Mouse (Mus musculus): ENCODE results near the gene Trmt6. TPM values are rescaled to one million over a fixed set of nuclear protein-coding genes. Genes with fewer than 3 reads are reported as not detected.

Trmt6 gene
- total RNA-seq (2021), result 1 to 10 TPM; 7.4 to 7.6 TPM
- long read RNA-seq, experiment 1, transcript Trmt6-201 (11 exons, 2,828 nt), result major isoform, 5 of 6 reads
- long read RNA-seq, experiment 1, partial matches to known transcripts, result 0 of 6 reads
- long read RNA-seq, experiment 1, other reads (novel, unspliced or antisense), result 1 of 6 reads
- long read RNA-seq, experiment 2, partial matches to known transcripts, result 0 of 3 reads
- long read RNA-seq, experiment 2, other reads (novel, unspliced or antisense), result 1 of 3 reads

DNA sequence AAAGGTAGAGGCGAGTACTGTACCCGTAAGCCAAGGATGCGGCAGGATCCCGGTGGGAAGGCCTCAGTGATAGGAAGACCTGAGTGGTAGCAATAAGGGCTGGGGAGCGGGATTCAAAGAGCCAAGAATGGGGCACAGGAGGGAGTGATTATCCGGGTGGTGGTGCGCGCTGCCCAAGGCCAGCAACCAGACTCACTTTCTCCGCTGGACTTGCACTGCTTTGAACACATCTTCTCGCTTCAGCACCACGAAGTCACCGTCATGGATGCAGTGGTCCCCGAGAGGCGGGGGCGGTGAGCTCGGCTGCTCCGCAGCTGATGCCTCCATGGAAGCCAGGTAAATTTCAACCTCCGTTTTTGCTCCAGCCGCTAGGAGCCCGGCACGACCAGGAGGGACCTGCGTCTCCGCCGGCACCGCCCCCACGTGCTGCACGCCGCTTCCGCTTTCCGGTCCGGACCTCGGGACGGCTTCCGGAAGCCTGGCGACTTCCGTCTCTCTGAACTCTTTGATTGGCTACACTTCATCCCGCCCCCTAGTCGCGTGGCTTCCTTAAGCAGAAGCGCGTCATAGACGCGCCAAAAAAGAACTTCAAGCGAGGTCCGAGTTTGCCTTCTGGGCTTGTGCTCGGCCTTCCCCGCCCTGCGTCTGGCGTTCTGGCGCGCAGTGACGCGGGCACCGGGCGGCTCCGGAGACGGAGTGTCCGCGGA lies at the start of gene Trmt6, which contains the start of gene Mcm8:
Gene Trmt6 (minus strand): TSS at position 448 of the 707 bp plus-strand sequence.
Gene Mcm8 (plus strand): TSS at position 534 of the 707 bp plus-strand sequence.
- peak; percentile 91 to 95 for DNase-seq

DNA sequence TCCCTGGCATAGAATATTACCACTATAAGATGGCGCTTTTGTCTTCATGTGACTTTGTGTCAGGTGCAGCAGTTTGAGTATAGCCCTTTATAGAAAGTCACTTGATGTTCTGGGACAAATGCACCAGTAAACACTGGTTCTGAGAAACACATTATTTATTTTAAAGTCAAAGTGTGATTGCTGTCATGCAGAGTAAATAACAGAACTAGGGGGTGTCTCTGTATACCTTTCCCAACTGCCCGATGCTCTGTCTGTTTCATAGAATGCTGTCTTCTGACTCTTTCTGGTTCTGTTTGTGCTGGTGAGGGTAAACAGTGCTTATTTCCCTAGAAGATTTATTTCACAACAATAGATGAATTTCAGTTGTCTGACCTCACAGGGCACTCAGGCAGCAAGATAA lies 47.5 kb upstream of the Trmt6 start:
- DNase-seq, result no peak

DNA sequence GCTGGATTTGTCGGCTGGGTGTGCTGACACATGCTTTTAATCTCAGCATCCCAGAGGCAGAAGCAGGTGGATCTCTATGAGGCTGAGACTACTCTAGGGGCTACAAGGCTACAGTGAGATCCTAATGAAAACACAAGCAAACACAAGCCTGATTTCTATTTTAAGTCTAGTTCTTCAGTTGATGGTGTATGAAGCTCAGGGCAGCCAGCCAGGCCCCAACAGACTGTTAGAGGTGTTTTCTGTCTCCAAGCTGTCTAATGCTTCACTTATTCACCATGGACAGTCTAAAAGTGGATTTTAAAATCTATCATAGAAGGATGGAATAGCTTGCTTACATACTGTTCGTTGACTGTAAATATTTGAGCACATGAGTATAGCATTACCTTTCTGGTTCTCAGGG lies 45.6 kb upstream of the Trmt6 start:
- no peak for DNase-seq

DNA sequence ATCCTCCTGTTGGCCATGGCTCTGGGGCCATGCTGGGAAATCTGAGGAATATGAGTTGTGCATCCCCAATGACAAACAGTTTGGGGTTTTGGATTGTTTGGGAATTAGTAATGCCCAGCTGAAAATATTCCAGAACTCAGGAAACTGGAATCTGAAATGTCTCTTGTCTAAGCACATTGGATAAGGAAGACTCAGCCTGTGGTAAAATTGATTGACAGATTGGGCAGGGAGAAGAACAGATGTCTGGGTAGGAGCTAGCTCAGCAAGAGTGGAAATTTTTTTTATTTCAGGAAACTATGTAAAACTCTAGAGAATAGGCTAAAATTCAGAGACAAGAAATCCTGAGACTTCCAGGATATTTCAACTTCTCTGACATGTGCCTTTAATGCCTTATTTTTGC lies 44.6 kb upstream of the Trmt6 start:
- DNase-seq, result no peak

DNA sequence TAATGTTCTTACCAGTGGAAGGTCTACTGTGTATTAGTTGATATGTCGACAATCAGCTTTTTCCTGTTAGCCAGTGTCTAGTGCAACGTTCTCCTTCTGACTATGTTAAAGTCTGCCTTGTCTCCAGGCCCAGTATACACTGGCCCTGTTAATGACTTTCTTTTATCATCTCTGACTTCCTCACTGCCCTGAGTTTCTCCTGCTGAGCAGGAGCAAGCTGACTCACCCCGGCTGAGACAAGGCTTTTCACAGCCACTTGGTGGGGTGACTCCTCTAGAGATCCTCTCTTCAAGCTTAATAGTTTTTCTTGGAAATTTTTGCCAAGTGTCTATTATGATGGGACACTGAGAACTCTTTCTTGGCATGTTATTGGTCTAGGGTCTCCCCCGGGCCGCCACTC lies 40.5 kb upstream of the Trmt6 start:
- DNase-seq, result no peak

DNA sequence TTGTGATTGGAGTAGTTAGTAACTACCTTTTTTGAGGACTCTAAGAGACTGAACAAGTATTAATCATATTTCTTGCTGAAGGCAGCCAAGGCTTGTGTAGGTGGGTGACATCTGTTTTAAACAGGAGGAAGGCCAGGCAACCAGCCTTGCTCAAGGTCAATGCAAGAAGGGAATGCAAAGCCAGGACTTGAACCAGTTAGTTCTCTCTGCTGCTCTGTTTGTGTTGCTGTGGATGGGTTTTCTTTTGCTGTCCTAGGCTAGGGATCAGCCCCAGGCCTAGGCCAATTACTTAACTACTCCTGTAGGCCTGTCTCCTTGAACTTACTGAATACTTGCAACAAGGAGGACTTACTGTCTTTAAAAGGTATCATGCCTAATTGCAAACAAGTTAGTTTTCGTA lies 37.2 kb upstream of the Trmt6 start:
- no peak for DNase-seq

DNA sequence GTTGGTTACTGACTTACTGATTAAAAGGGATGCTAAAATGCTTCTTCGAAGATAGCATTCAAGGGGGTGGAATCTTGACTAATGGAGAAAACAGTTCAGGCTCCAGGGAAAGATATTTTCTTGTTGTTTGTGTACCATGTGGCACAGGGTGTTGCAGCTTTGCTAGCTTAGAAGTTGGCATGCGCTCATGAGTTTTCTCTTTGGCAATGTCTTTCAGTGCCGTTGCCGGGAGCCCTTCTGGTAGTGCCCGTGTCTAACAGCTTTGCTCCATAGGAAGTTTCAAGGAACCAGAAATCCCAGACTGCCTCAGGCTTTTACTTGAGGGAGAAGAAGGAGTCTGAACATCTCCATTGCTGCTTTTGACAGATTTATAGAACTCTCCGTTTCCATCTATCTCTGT lies 33.3 kb upstream of the Trmt6 start:
- DNase-seq, result no peak

DNA sequence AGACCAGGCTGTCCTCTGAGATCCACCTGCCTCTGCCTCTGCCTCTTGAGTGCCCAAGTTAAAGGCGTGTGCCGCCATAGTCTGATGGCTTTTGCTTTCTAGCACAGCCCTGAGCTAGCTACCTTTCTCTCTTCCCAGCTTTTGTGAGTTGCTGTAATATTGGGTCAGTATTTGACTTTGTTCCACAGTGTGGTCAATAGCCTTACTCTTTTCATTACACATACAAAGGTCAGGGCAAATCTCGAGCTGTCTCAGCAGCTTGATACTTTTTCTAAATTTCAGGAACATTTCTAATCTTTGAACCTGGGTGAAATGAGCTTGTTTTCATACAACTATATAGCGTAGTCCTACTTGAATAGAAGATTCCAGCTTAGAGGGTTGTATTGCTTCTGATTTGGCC lies 32.5 kb upstream of the Trmt6 start:
- no peak for DNase-seq

DNA sequence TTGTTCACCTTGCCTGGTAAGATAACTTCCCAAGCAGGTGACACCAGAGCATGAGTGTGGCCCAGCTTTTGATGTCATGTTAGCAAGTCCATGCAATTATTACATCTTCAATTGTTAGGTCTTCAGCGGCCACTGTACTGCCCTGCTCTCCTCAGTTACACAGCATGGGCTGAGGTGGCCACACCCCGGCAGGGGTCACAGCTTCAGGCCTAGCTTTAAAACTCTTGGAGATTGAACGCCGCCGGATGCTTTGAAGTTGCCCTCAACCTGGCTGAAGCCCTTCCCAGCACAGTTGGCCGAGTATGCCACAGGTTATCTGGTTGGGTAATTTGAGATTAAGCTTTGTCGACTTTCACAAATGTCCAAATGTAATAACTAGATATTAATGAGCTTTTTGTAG lies 31.7 kb upstream of the Trmt6 start:
- DNase-seq, result no peak

DNA sequence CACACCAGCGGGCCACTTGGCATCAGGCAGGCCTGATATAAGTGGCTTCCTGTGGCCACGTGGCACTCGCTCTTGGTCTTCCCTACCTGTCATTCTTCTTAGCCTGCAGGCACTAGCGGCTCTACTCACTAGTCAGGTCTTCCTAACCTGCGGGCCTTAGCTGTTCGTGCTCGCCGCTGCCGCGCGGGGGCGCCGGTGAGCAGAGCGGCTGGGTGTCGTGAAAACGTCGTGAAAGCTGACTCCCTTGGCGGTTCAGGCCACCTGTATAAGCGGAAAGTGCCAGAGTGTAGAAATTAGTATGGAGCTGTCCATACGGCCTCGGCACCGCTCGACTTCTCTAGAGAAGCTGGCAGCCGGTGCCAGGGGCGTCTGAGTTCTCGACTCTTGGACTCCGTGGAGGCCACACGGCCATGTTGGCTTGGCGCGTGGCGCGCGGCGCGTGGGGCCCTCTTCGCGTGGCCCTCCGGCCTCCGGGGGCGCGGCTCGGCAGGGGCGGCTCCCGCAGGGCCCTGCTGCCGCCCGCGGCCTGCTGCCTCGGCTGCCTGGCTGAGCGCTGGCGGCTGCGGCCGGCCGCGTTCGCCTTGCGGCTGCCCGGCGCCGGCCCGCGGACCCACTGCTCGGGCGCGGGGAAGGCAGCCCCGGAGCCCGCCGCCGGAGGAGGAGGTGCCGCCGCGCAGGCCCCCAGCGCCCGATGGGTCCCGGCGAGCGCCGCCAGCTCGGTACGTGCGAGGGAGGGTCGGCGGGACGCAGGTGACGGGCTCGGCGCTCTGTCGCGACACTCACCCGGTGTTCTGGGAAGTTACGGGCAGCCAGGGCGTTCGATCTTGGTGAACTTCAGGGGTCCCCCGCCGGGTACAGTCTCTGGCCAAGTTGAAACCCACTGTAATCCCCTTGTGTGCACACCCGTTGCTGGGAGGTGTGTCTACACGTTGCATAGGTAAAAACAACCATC lies 30.8 kb upstream of the Trmt6 start, which contains the start of gene Crls1:
Gene Crls1 (plus strand): TSS at position 260 of the 952 bp plus-strand sequence.
- peak; percentile 95 to 99 for DNase-seq

DNA sequence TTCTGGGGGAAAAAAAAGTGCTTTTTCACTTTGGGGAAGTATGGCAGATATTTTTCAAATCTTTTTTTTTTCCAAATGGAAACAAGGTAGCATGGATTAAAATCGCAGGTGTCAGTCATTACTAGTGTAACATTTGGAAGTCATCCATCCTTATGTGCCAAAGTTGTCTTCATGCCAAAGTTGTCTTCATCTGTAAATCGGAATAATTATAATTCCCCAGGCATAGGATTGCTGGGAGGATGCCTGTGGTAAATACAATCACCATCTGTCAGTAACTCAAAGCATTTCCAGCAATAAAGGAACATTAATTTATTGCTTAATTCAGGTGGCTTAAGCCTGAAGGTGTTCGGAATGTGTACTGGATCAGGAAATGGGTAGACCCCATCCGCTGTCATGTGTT lies 25.2 kb upstream of the Trmt6 start:
- DNase-seq, result no peak

DNA sequence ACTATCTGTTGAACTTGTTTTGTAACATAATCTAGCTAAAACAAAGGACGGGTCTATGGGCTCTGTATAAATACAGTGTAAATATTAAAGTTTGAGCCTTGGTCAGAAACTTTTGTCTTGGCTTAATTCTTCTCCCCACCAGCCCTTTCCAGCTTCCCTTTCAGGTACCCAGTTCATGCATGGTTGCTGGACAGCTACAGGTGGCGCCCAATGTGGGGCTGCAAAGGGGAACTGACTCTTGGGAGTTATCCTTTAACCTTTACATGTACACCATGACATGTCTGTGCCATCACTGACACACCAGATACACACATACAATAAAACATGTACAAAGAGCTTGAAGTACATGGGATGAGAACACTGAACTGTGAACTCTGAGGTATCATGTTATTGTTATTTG lies 12.9 kb downstream of the Trmt6 start:
- no peak for DNase-seq

DNA sequence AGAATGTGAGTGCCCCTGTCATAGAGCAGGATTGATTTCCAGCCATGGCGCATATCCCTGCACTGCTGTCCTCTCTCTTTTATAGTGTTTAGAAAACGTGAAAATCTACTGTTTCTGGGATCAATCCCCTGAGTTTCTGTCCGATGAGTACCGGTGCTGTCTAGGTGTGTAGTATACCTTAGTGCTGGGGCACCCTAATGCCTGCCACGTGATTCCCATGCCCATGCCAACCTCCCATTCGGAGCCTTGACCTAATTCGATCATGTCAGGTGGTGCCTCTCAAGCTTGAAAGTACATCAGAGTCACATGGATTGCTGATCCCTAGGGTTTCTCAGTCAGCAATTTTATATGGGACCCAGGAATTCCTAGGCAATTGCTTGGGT lies 21.7 kb downstream of the Trmt6 start:
- DNase-seq, result no peak

DNA sequence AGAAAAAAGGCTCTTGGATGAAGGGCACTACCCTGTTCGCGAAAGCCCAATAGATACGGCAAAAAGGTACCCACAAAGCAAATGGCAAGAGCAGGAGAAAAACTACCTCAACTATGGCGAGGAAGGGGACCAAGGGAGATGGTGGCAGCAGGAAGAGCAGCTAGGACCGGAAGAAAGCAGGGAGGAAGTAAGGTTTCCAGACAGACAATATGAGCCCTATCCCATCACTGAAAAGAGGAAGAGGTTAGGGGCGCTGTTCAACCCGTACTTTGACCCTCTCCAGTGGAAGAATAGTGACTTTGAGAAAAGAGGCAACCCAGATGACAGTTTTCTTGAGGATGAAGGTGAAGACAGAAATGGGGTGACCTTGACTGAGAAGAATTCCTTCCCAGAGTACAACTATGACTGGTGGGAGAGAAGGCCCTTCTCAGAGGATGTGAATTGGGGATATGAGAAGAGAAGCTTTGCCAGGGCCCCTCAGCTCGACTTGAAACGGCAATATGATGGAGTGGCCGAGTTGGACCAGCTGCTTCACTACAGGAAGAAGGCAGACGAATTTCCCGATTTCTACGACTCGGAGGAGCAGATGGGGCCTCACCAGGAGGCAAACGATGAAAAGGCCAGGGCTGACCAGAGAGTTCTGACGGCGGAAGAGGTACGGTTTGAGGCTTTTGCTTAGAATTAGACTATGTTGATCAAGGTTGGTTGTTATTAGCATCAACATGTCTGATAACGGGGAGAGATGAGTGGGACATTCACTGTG lies 22.2 kb downstream of the Trmt6 start:
- no peak for DNase-seq

DNA sequence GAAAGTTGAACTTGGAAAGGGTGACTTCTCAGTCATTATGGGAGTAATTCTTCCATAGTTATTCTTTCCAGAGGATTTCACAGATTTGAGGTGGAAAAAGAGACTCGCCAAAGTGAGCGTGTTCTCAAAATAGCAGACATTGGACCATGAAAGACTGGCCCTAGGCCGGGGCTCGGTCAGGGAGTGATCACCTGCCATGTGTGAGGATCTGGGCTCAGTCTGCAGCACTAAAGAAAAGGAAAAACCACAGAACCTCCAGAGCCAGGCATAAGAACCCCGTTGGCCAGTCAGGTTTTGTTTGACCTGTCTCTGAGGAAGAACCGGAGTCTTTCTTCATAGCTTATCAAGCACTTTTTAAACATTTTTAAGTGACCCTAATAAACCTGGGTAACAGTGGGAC lies 31.8 kb downstream of the Trmt6 start:
- no peak for DNase-seq

DNA sequence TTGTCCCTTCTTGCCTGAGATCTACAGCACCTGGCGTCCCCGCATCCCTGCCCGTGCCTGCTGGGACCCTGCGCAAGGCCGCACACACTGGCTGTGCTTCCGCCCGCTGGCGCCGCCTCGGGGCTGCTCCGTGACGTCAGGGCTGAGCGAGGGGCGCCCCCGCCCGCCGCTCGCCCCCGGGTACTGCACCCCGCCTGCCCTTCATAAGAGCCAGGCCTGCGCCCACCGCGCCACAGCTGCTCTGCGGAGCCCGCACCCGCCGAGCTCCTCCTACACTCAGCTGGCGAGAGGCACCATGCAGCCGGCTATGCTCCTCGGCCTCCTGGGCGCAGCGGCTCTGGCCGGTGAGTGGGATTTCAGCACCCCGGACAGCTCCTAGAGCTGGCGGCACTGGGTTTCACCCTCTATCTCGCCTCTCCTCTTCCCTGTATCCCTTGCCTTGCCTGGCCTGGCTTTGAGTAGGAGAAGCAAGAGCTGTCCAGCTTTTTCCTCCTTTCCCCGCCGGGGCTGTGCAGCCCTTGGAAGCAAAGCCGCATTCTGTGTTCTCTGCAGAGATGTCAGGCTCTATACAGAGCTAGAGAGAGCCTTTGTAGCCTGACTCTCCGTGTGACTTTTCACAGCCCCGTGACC lies 34.3 kb downstream of the Trmt6 start:
- peak; percentile 81 to 84 for DNase-seq

DNA sequence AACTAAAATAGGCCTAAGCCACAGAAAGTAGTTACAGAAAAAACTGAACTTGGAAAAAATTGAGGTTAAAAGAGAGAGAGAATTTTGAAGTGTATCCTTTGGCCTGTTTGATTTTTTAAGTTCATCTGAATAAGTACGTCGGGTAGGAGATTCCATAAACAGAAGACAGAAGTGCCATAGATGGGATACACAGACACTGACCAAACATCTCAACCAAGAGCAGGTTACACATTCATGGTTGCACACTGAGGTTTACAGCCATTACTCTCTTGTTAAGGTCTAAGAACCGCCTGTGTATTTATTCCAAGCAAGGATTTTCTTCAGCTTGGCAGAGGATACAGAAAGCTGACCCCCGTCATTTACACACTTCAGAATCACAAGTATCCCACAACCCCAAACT lies 34.9 kb downstream of the Trmt6 start, which contains the start of gene Chgb:
Gene Chgb (plus strand): TSS at position 301 of the 400 bp plus-strand sequence.
- no peak for DNase-seq

DNA sequence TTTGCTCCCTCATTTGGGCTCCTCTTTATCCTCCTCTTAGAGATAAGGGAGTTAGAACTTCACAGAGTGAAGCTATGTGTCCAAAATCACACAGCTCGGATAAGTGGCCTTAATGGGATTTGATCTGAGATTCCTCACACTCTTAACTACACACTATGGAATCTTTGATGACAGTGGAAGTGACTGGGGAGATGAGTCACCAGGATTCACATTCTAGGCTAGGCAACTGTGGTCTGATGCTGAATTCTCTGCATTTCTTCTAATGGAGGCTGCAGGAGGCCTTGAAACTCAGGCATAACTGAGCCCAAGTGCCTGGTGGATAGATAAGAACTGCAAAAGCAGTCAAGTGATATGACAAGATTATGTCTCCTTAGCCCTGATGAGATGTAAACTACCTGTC lies 45.0 kb downstream of the Trmt6 start:
- no peak for DNase-seq

DNA sequence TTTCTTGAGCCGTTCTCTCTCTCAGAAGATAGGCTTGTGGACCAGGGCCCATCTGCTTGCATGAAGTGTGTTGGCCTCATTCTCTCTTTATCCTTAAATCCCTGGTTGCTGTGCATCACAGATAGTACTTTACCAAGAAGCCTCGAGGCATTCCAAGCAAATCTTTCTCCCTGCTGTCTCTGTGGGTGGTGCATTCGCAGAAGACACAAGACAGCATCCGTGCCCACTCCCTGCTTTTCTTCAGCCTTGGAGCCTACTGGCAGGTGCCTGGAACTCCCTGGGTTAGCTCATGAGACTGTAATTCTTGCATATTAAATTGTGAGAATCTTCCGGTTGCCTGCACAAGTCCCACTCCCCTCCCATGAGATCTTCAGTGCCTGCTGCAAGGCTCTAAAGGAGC lies 57.9 kb downstream of the Trmt6 start:
- no peak for DNase-seq
